Mouse (Mus musculus): Measurements from ENCODE around the gene Tmsb4x. TPM values are rescaled to one million over a fixed set of nuclear protein-coding genes. Genes with fewer than 3 reads are reported as not detected.

Gene Tmsb4x
- polyA plus RNA-seq, 1 experiment from 2014 or later = 1,473 TPM

- WGBS (ENCODE audit: insufficient replicate concordance) = 39% methylated on average over 4 of the region's 4 CpGs
- no peak overlapping the region for H3K27ac ChIP-seq
Observed at GRCm38 (mm10) chrX:167179961-167180642, 29.0 kb downstream of the Tmsb4x start.

GRCm38 (mm10) chrX:167179549-167179948 is 29.6 kb downstream of the Tmsb4x start:
- 0 out of 2 replicates have a peak, but pooled peaks cover 3% of the 10 kb centered on the region for H3K27me3 ChIP-seq (replicated peaks)
- no peaks in the 10 kb centered on the region for H3K4me1 ChIP-seq
- no peak overlapping the region for H3K27ac ChIP-seq
- 75% methylated on average over 3 of the region's 3 CpGs for WGBS (ENCODE audit: insufficient replicate concordance)
- H3K4me2 ChIP-seq = no peak overlapping the region
- H3K36me3 ChIP-seq = no peaks in the 10 kb centered on the region
- H3K9ac ChIP-seq = no peak overlapping the region
- no peak overlapping the region for H3K4me3 ChIP-seq
- H3K9me3 ChIP-seq (replicated peaks) = no peaks in the 10 kb centered on the region
- ATAC-seq = no peak

More at GRCm38 (mm10) chrX:167179961-167180642, 29.0 kb downstream of the Tmsb4x start:
- no peak for ATAC-seq
- Histone ChIP-seq H3K9ac (no peak overlapping the region), H3K4me1 (no peaks in the 10 kb centered on the region), H3K27me3 (replicated peaks) (0 out of 2 replicates have a peak, but pooled peaks cover 3% of the 10 kb centered on the region), H3K9me3 (replicated peaks) (no peaks in the 10 kb centered on the region), H3K4me2 (no peak overlapping the region), H3K4me3 (no peak overlapping the region), H3K36me3 (no peaks in the 10 kb centered on the region)

GRCm38 (mm10) chrX:167175319-167175718 is 33.8 kb downstream of the Tmsb4x start:
- no peak overlapping the region for H3K9ac ChIP-seq
- 69% methylated on average over 6 of the region's 6 CpGs for WGBS (ENCODE audit: insufficient replicate concordance)
- ATAC-seq = no peak
- no peaks in the 10 kb centered on the region for H3K36me3 ChIP-seq
- H3K9me3 ChIP-seq (replicated peaks) = no peaks in the 10 kb centered on the region
- H3K4me2 ChIP-seq = no peak overlapping the region
- H3K27me3 ChIP-seq (replicated peaks) = 0 out of 2 replicates have a peak, but pooled peaks cover 6% of the 10 kb centered on the region
- no peak overlapping the region for H3K27ac ChIP-seq
- no peaks in the 10 kb centered on the region for H3K4me1 ChIP-seq
- H3K4me3 ChIP-seq = no peak overlapping the region

GRCm38 (mm10) chrX:167174311-167174710 is 34.8 kb downstream of the Tmsb4x start:
- 0 out of 2 replicates have a peak, but pooled peaks cover 6% of the 10 kb centered on the region for H3K27me3 ChIP-seq (replicated peaks)
- H3K4me3 ChIP-seq = no peak overlapping the region
- H3K4me2 ChIP-seq = no peak overlapping the region
- H3K9me3 ChIP-seq (replicated peaks) = no peaks in the 10 kb centered on the region
- H3K36me3 ChIP-seq = no peaks in the 10 kb centered on the region
- H3K4me1 ChIP-seq = no peaks in the 10 kb centered on the region
- H3K27ac ChIP-seq = no peak overlapping the region
- H3K9ac ChIP-seq = no peak overlapping the region
- WGBS (ENCODE audit: insufficient replicate concordance) = 66% methylated on average over 3 of the region's 3 CpGs
- ATAC-seq = no peak

- H3K36me3 ChIP-seq = no peaks in the 10 kb centered on the region
- no peak overlapping the region for H3K4me2 ChIP-seq
- ATAC-seq = no peak
- H3K4me3 ChIP-seq = no peak overlapping the region
- 48% methylated on average over 2 of the region's 2 CpGs for WGBS (ENCODE audit: insufficient replicate concordance)
- H3K9ac ChIP-seq = no peak overlapping the region
- H3K4me1 ChIP-seq = no peaks in the 10 kb centered on the region
- no peak overlapping the region for H3K27ac ChIP-seq
- 0 out of 2 replicates have a peak, but pooled peaks cover 4% of the 10 kb centered on the region for H3K27me3 ChIP-seq (replicated peaks)
- H3K9me3 ChIP-seq (replicated peaks) = no peaks in the 10 kb centered on the region
Observed at GRCm38 (mm10) chrX:167172256-167172655, 36.9 kb downstream of the Tmsb4x start.

GRCm38 (mm10) chrX:167171281-167171680 is 37.8 kb downstream of the Tmsb4x start:
- no peak overlapping the region for H3K4me2 ChIP-seq
- 23% methylated on average over 2 of the region's 2 CpGs for WGBS (ENCODE audit: insufficient replicate concordance)
- no peak overlapping the region for H3K4me3 ChIP-seq
- 0 out of 2 replicates have a peak, but pooled peaks cover 4% of the 10 kb centered on the region for H3K27me3 ChIP-seq (replicated peaks)
- H3K9ac ChIP-seq = no peak overlapping the region
- no peaks in the 10 kb centered on the region for H3K36me3 ChIP-seq
- no peaks in the 10 kb centered on the region for H3K9me3 ChIP-seq (replicated peaks)
- no peaks in the 10 kb centered on the region for H3K4me1 ChIP-seq
- no peak overlapping the region for H3K27ac ChIP-seq
- no peak for ATAC-seq

GRCm38 (mm10) chrX:167167282-167167681 is 41.8 kb downstream of the Tmsb4x start:
- Histone ChIP-seq H3K9ac (no peak overlapping the region), H3K36me3 (no peaks in the 10 kb centered on the region), H3K27me3 (replicated peaks) (0 out of 2 replicates have a peak, but pooled peaks cover 4% of the 10 kb centered on the region), H3K4me3 (no peak overlapping the region), H3K9me3 (replicated peaks) (no peaks in the 10 kb centered on the region), H3K27ac (no peak overlapping the region), H3K4me2 (no peak overlapping the region), H3K4me1 (no peaks in the 10 kb centered on the region)
- no peak for ATAC-seq
- WGBS (ENCODE audit: insufficient replicate concordance) = 26% methylated on average over 2 of the region's 2 CpGs

- H3K27ac ChIP-seq = no peak overlapping the region
- no peak overlapping the region for H3K4me3 ChIP-seq
- H3K9ac ChIP-seq = no peak overlapping the region
- no peak overlapping the region for H3K4me2 ChIP-seq
- no peaks in the 10 kb centered on the region for H3K9me3 ChIP-seq (replicated peaks)
- no peaks in the 10 kb centered on the region for H3K36me3 ChIP-seq
- ATAC-seq = no peak
- peaks cover under 1% of the 10 kb centered on the region; the same call in 1 of the 2 replicates for H3K27me3 ChIP-seq (replicated peaks)
- 83% methylated on average over 1 of the region's 1 CpGs for WGBS (ENCODE audit: insufficient replicate concordance)
- no peaks in the 10 kb centered on the region for H3K4me1 ChIP-seq
Observed at GRCm38 (mm10) chrX:167166051-167166450, 43.1 kb downstream of the Tmsb4x start.

GRCm38 (mm10) chrX:167157691-167158090 is 51.4 kb downstream of the Tmsb4x start:
- H3K9me3 ChIP-seq (replicated peaks) = no peaks in the 10 kb centered on the region
- no peak overlapping the region for H3K27ac ChIP-seq
- H3K9ac ChIP-seq = no peak overlapping the region
- H3K36me3 ChIP-seq = no peaks in the 10 kb centered on the region
- H3K4me1 ChIP-seq = no peaks in the 10 kb centered on the region
- 36% methylated on average over 4 of the region's 4 CpGs for WGBS (ENCODE audit: insufficient replicate concordance)
- H3K4me3 ChIP-seq = no peak overlapping the region
- peaks cover 12% of the 10 kb centered on the region; the same call in 1 of the 2 replicates for H3K27me3 ChIP-seq (replicated peaks)
- no peak for ATAC-seq
- H3K4me2 ChIP-seq = no peak overlapping the region

Other genes starting within 250 kb of the Tmsb4x start
- 0.13 and 0.52 TPM in 2 replicates for gene Tlr8, start 55.0 kb upstream of the Tmsb4x start, polyA plus RNA-seq (2016; fragmentation: Nextera tagmentation; extraction: Ambion mirVana)
- gene Tlr7, start 121.2 kb upstream of the Tmsb4x start, polyA plus RNA-seq (2016; fragmentation: Nextera tagmentation; extraction: Ambion mirVana) = 0.42 and 0.58 TPM in 2 replicates
- gene Prps2, start 173.4 kb upstream of the Tmsb4x start, polyA plus RNA-seq (2016; fragmentation: Nextera tagmentation; extraction: Ambion mirVana) = 15.3 and 15.8 TPM in 2 replicates